Comparison of ENCODE assay signal across 8 mouse cellular contexts in genomic region chr14:28164642-28165408, GRCm38 (mm10).
DNase-seq lines count a peak whose midpoint lies in the region; ATAC-seq and TF ChIP-seq lines count a peak whose summit lies in the region.
"Had no signal": no experiment of that assay in that cellular context is flagged by ENCODE, and none has a peak within 500 bp of the region (broad histone marks: within the 10 kb centered on the region; RNA-seq: fewer than 3 reads in every experiment).

No protein-coding gene starts in this region.

- no peak overlapping the region for H3K4me3 ChIP-seq in liver, embryonic 12.5 days
- 0 out of 2 replicates have a peak overlapping the region, but pooled peaks have one; percentile 6 for H3K4me3 ChIP-seq in embryonic facial prominence, embryonic 15.5 days (replicated peaks)
- H3K4me3 ChIP-seq in hindbrain, postnatal 0 days (ENCODE audit: low read length): no peak overlapping the region
- H3K4me3 ChIP-seq in midbrain, embryonic 10.5 days: no peak overlapping the region
- H3K4me3 ChIP-seq: left cerebral cortex, adult 2 months had no signal

- no peak overlapping the region for H3K4me2 ChIP-seq in liver, embryonic 12.5 days
- H3K4me2 ChIP-seq in embryonic facial prominence, embryonic 15.5 days (replicated peaks): peak overlapping the region; percentile 23
- H3K4me2 ChIP-seq in hindbrain, postnatal 0 days (ENCODE audit: low read depth, low read length): peak overlapping the region; percentile 40; the same call in 1 of the 2 replicates

- no peak for ATAC-seq in liver, embryonic 12.5 days
- ATAC-seq in embryonic facial prominence, embryonic 15.5 days (ENCODE audit: insufficient number of reproducible peaks, low FRiP score, low TSS enrichment, low read depth): peak; percentile 65
- ATAC-seq in hindbrain, postnatal 0 days: 0 out of 2 replicates have a peak, but pooled peaks have one; percentile 51

- no peaks in the 10 kb centered on the region for H3K9me3 ChIP-seq in liver, embryonic 12.5 days (replicated peaks)
- H3K9me3 ChIP-seq in embryonic facial prominence, embryonic 15.5 days (replicated peaks): no peaks in the 10 kb centered on the region
- H3K9me3 ChIP-seq in hindbrain, postnatal 0 days (ENCODE audit: low read length): no peaks in the 10 kb centered on the region
- H3K9me3 ChIP-seq in midbrain, embryonic 10.5 days (replicated peaks): no peaks in the 10 kb centered on the region

- no peak overlapping the region for H3K27ac ChIP-seq in liver, embryonic 12.5 days
- H3K27ac ChIP-seq in embryonic facial prominence, embryonic 15.5 days (replicated peaks): peak overlapping the region; percentile 79
- peak overlapping the region; percentile 3; the same call in 1 of the 2 replicates for H3K27ac ChIP-seq in hindbrain, postnatal 0 days
- H3K27ac ChIP-seq in midbrain, embryonic 10.5 days (replicated peaks): no peak overlapping the region
- H3K27ac ChIP-seq: left cerebral cortex, adult 2 months had no signal

- no peaks in the 10 kb centered on the region for H3K36me3 ChIP-seq in liver, embryonic 12.5 days
- no peaks in the 10 kb centered on the region for H3K36me3 ChIP-seq in embryonic facial prominence, embryonic 15.5 days
- no peaks in the 10 kb centered on the region for H3K36me3 ChIP-seq in hindbrain, postnatal 0 days (ENCODE audit: insufficient read depth, low read length)
- H3K36me3 ChIP-seq in midbrain, embryonic 10.5 days: no peaks in the 10 kb centered on the region

- DNase-seq in liver: peak; percentile 11
- DNase-seq in hindbrain, postnatal 0 days (ENCODE audit: low spot score): peak; percentile 62
- DNase-seq in midbrain, embryonic 10.5 days (ENCODE audit: low spot score): peak; percentile 21
- no peak for DNase-seq in natural killer cell, adult 2 months (ENCODE audit: low spot score in 2 of 2)
- no peak for DNase-seq in cerebellum, postnatal 4 days (ENCODE audit: low spot score in 2 of 2)

- no peak for TF ChIP-seq CTCF in hindbrain, postnatal 0 days (IDR thresholded peaks at IDR 0.05; ENCODE audit: low read depth)

- no peaks in the 10 kb centered on the region for H3K4me1 ChIP-seq in liver, embryonic 12.5 days
- peaks cover 28% of the 10 kb centered on the region for H3K4me1 ChIP-seq in embryonic facial prominence, embryonic 15.5 days
- no peaks in the 10 kb centered on the region; the same call in 1 of the 2 replicates for H3K4me1 ChIP-seq in hindbrain, postnatal 0 days (ENCODE audit: insufficient read depth, low read length)
- peaks cover 22% of the 10 kb centered on the region for H3K4me1 ChIP-seq in midbrain, embryonic 10.5 days

- no peaks in the 10 kb centered on the region for H3K27me3 ChIP-seq in liver, embryonic 12.5 days (replicated peaks)
- no peaks in the 10 kb centered on the region for H3K27me3 ChIP-seq in embryonic facial prominence, embryonic 15.5 days
- no peaks in the 10 kb centered on the region for H3K27me3 ChIP-seq in hindbrain, postnatal 0 days (ENCODE audit: insufficient read depth, low read length)
- H3K27me3 ChIP-seq in midbrain, embryonic 10.5 days (ENCODE audit: low read depth, poor library complexity, severe bottlenecking): no peaks in the 10 kb centered on the region

- no peak overlapping the region for H3K9ac ChIP-seq in liver, embryonic 12.5 days
- H3K9ac ChIP-seq in embryonic facial prominence, embryonic 15.5 days: no peak overlapping the region
- 0 out of 2 replicates have a peak overlapping the region, but pooled peaks have one; percentile 0 for H3K9ac ChIP-seq in hindbrain, postnatal 0 days (replicated peaks; ENCODE audit: low read length)

- 58% methylated on average over 15 of the region's 15 CpGs for whole genome bisulfite sequencing in liver, embryonic 12.5 days (ENCODE audit: insufficient replicate concordance)
- WGBS in embryonic facial prominence, embryonic 15.5 days: 14% methylated on average over 15 of the region's 15 CpGs
- WGBS in hindbrain, postnatal 0 days: 26% methylated on average over 15 of the region's 15 CpGs
- 50% methylated on average over 15 of the region's 15 CpGs for WGBS in midbrain, embryonic 10.5 days

Comparison
In these comparisons a context has a peak if more than half of its experiments do, and no peak if none do; other contexts are left out.
1. DNase-seq: peak in liver (single experiment), hindbrain, postnatal 0 days (single experiment) and midbrain, embryonic 10.5 days (single experiment); none in natural killer cell, adult 2 months (0 of 2) and cerebellum, postnatal 4 days (0 of 2).
2. H3K27ac ChIP-seq: peak in embryonic facial prominence, embryonic 15.5 days (single experiment) and hindbrain, postnatal 0 days (single experiment); none in liver, embryonic 12.5 days (single experiment) and midbrain, embryonic 10.5 days (single experiment).